Mouse (Mus musculus) erythroid progenitor cell, adult 5-6 weeks (primary cell): Measurements from ENCODE around the gene Nudt9. TPM values are rescaled to one million over a fixed set of nuclear protein-coding genes. Genes with fewer than 3 reads are reported as not detected.

Source experiments
- ATAC-seq: replicated peaks from 2 replicates; pipeline ENCODE4 v1.8.0; 2016; ENCODE audit warnings: moderate number of reproducible peaks, mild to moderate bottlenecking, moderate TSS enrichment, inconsistent platforms; ENCODE audit not compliant: poor library complexity, low FRiP score, severe bottlenecking
- total RNA-seq, 2 experiments: library from RNA; stranded (forward) in 1 of 2; stranded (reverse) in 1 of 2; fragments of 150-400 nt in 1 of 2; fragments of 186-747, 209-891 nt in 1 of 2; gene quantifications; 2 replicates each; pipeline versions ENCODE4 v1.2.3 to v1.2.4; 2015 to 2017; ENCODE audit warnings: low replicate concordance in 2 of 2

Nudt9 gene
- total RNA-seq, 2 experiments from 2014 or later: 51.6 to 61.9 TPM

GRCm38 (mm10) chr5:104035066-104035465 is 11.0 kb upstream of the Nudt9 start:
- no peak for ATAC-seq

DNA sequence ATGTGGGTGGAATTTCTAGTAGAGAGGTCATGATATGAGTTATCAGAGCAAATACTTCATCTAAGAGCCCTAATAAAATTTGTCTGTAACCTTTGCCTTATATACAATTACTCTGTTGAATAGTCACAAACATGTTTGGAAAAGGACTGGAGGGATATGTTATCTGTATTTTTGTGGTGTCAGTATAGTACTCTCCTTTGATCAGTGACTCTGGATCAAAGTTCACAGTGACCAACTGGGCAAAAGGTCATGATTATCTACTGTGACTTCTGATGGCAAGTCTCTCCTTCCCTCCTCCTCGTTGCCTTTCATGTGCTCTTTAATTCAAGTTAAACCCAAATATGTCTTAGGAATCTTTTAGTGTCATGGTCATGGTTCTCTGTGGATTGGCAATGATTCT is 10.3 kb upstream of the Nudt9 start:
- no peak for ATAC-seq

DNA sequence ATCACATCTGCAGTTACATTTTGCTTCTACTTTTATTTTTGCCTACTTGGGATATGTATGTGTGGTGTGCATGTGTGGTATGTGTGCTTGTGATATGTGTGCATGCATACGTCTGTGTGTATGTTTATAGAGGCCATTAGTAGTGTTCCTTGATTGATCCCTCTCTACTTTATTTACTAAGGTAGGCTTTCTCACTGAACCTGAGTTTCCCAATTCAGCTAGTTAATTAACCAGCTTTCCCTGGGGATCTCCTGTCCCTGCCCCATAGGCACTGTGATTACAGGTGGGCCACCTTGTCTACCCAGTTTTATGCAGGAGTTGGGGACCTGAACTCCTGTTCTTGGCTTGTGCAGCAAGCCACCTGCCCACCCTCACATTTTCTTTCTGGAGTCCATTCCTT is 9.4 kb upstream of the Nudt9 start:
- no peak for ATAC-seq

DNA sequence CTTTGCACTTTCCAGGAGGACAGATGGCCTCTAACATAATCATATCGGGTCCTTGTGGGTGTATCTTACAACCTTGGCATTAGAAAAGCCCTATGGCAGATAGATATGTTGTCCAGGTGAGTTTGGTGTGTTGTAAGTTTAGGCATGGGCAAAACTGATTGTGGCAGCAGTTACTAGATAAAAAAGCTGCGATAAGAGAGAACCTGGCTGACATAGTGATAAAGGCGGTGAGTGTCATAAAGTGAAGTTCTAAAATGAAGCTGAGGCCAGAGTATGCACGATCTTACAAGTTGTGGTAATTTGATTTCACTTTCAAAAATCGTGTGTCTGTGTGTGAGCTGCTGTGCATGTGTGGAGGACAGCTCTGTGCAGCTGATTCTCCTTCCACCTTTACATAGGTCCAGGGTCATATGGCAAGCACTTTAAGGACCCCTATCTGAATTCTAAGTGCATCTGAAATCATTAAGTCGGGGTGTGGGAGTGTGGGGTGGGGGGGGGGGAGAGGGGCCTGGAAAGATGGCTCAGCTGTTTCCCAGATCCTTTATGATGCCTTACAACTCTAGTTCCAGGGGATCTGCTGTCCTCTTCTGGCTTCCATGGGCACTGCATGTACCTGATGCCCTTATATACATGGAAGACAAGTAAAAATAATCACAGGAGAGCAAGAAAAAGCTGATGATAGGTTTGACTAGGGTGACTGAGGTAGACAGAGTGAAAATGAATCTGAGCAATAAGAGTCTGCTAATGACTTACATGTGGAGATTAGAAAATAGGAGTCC is 6.8 kb upstream of the Nudt9 start:
- ATAC-seq: no peak

DNA sequence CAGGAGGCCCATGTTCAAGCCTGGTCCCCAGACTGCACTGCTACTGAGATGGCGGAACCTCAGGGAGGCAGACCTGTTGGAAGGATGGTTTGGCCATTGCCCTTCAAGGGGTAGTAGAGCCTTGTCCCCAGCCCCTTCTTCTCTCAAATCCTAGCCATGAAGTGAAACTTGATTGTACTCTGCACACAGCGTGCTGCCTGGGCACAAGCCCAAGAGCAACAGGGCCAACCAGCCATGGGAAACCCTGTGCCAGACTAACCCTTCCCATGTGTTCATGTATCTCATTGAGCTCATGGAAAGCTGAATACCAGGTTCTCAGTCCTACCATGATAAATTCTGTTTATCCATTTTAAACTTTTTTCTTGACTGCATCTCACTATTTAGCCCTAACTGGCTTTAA is 3.2 kb upstream of the Nudt9 start:
- ATAC-seq: no peak

GRCm38 (mm10) chr5:104043704-104044103 is 2.4 kb upstream of the Nudt9 start:
- no peak for ATAC-seq

GRCm38 (mm10) chr5:104047200-104048105 is 1.3 kb downstream of the Nudt9 start:
- ATAC-seq: peak; percentile 41

DNA sequence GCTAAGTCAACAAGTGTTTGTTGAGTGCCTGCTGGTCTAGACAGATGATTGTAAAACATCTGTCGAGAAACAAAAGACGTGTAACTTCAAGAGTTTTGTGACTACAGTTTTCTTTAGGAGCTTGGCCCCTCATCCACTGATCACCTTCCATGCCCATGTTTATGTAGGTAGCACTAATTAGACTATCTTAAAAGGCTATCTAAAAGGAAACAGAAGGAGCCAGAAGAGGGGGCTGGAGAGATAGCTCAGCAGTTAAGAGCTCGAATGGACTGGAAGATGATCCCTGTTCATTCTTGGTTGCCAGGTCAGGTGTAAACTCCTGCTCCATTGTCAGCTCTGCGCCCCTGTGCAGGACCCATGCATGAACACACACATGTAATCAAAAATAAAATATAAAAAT is 2.0 kb downstream of the Nudt9 start:
- ATAC-seq: peak; percentile 51

GRCm38 (mm10) chr5:104052956-104053355 is 6.8 kb downstream of the Nudt9 start:
- peak; percentile 74 for ATAC-seq

DNA sequence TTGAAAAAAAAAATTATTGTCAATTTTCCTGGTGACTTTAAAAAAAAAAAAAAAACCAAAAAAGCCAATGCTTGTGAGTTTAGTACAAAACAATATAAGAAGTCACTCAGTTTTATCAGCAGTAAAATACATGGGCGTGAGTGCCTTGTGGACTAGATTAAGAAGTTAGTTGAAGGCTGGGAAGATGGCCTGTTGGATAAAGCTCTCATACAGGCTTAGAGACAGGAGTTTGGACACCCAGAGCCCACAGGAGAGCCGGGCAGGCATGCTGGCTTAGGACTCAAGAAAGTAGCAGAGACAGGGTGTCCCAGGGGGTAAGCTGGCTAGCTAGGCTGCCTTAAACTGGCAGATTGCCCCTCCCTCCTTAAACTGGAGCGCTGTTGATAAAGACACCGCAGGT is 8.8 kb downstream of the Nudt9 start:
- ATAC-seq: peak; percentile 69

DNA sequence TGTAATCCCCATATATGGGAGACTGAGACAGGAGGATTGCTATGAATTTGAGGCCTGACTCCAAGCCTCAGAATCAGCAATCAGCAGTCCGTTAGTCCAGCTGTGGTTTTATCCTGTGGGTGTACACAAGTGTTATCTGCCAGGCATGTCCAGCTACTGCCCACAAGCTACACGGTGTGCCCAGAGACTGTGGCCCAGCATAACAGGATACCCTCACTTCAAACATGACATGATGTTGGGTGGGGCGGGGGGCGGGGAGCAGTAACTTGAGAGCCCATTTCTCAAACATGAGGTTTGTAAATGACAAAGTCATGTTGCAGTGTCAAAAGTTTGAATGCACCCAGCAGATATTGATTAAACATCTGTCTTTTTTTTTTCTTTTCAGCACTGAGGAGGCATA is 9.7 kb downstream of the Nudt9 start:
- ATAC-seq: no peak

DNA sequence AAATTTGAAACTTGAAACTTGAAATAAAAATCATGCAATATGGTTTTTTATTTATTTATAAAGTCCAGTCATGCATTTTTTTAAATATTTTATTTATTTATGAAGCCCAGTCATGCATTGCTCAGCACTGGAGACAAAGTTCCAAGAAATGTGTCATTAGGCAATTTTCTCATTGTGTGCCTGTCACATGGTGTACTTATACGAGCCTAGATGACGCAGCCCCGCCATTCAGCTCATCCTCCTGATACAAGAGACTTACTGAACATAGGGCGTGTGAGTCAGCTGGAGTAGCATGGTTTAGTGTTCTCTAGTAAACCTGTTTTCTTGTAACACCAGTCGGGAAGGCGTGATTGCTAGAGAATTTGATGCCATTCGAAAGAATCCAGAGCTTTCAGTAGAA is 10.2 kb downstream of the Nudt9 start:
- ATAC-seq: no peak

- no peak for ATAC-seq
Measured at GRCm38 (mm10) chr5:104058021-104058420, 11.9 kb downstream of the Nudt9 start.

DNA sequence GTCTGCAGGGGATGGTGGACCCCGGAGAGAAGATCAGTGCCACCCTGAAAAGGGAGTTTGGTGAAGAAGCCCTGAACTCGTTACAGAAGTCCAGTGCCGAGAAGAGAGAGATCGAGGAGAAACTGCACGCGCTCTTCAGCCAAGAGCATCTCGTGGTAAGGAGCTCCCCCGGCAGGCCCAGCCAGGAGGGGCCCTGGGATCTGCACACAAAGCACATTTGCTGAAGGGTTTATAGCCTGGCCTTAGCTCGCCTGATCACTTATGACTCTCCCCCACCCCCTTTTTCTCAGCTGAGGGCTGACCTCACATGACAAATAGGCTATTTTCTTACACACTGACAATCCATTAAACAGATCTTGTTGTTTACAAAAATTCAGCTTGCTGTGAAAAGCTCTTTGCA is 13.5 kb downstream of the Nudt9 start:
- ATAC-seq: no peak

GRCm38 (mm10) chr5:104060429-104060828 is 14.3 kb downstream of the Nudt9 start:
- ATAC-seq: no peak

GRCm38 (mm10) chr5:104061936-104062772 is 16.0 kb downstream of the Nudt9 start:
- peak; percentile 52 for ATAC-seq

DNA sequence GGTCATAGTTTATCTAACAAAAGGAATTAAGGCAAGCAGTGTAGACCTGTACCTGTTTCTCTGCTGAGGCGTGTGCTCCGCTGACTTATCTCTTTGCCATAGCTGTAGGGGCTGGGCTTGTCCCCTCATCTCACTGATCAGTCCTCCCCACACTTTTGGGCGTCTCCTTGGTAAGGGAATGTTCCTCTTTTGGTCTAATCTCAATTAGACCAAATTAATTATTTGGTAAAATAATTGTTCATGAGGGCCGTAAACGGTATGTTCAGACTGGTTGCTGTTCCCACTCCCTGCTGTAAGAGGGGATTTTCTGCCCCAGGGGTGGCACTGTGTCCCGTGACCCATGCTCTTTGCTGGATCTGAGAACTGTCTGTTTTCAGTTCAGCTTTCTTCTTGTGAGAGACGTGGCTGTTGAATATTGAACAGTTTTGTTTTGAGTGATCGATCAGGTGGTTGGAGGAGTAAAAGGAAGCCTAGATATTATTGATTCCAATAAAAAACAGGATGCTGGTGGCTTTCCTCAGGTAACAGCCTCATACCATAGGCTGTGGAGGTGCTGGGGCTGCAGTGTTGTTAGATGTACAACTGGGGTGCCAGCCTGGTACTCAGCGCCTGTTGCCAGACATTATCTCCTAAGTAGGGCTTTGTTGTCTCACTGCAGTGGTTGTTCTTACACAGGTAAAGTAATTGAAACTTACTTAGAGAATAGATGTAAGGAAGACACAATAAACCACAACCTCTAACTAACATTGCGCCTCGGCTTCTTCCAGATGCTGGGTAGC is 16.9 kb downstream of the Nudt9 start:
- peak; percentile 99 for ATAC-seq

- peak; percentile 73 for ATAC-seq
Measured at GRCm38 (mm10) chr5:104068751-104069150, 22.6 kb downstream of the Nudt9 start.

DNA sequence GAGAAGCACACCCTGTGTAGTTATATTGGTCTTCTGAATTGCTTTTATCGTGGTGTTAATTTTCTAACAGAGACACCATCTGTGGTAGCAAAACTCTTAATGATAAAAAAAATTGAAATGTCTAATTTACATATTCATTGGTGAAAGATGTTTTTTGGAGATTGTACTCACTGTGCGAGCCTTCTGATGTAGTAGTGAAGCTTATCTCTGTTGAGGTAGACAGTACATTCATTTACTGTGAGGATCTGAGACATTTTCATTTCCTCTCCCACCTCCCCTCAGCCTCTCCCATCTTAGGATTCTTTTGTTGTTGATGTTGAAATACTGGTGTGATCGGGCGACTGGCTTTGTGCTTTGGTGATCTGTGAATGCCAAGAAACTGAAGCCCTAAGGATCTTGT is 24.9 kb downstream of the Nudt9 start:
- ATAC-seq: 0 out of 2 replicates have a peak, but pooled peaks have one; percentile 33
